Mouse (Mus musculus) bone marrow, adult 2 months (tissue): ENCODE results near the gene Apol7e. TPM values are rescaled to one million over a fixed set of nuclear protein-coding genes. Genes with fewer than 3 reads are reported as not detected.
A peak's percentile ranks its signal among the peaks of the same experiment; 100 is the strongest.

ENCODE experiments used
- H3K27ac ChIP-seq: fragments of 200-500 bp; 2 replicates; pipeline ENCODE4 v1.5.1; 2012; ENCODE audit warnings: low read depth, mild to moderate bottlenecking, control low read depth, inconsistent platforms, low read length; ENCODE audit not compliant: control insufficient read depth, poor library complexity, insufficient read depth
- H3K4me1 ChIP-seq: fragments of 200-500 bp; 2 replicates; pipeline ENCODE4 v1.6.1; 2011; ENCODE audit warnings: low read length; ENCODE audit not compliant: control insufficient read depth, insufficient read depth
- H3K4me3 ChIP-seq: fragments of 200-500 bp; replicated peaks from 2 replicates; pipeline ENCODE3; 2011; ENCODE audit warnings: mild to moderate bottlenecking, low read depth, low read length, control low read depth; ENCODE audit not compliant: control insufficient read depth
- CTCF ChIP-seq: fragments of 200-500 bp; IDR thresholded peaks from 2 replicates; pipeline ENCODE4 v1.5.1; 2011; ENCODE audit warnings: low read length, control low read depth; ENCODE audit not compliant: control insufficient read depth, insufficient read depth
- POLR2A ChIP-seq: fragments of 200-500 bp; IDR thresholded peaks from 2 replicates; pipeline ENCODE4 v1.6.1; 2011; ENCODE audit warnings: low read depth, mild to moderate bottlenecking, control low read depth, low read length, borderline replicate concordance; ENCODE audit not compliant: control insufficient read depth
- WGBS: fragments of 180-500 bp; shearing (Covaris S2); methylation state at CpG from one replicate; pipeline ENCODE4 v1.1.7; 2018; 5-methylcytosine and 5-hydroxymethylcytosine counted together
- polyA plus RNA-seq: library from polyadenylated mRNA; stranded (reverse); fragments of >200 nt; gene quantifications from 2 replicates; pipeline ENCODE4 v1.2.4, GENCODE M21; 2011; ENCODE audit warnings: low replicate concordance; ENCODE audit not compliant: missing spikeins, insufficient read depth, insufficient read length

Apol7e gene
- polyA plus RNA-seq, 1 experiment: 4.3 TPM

DNA sequence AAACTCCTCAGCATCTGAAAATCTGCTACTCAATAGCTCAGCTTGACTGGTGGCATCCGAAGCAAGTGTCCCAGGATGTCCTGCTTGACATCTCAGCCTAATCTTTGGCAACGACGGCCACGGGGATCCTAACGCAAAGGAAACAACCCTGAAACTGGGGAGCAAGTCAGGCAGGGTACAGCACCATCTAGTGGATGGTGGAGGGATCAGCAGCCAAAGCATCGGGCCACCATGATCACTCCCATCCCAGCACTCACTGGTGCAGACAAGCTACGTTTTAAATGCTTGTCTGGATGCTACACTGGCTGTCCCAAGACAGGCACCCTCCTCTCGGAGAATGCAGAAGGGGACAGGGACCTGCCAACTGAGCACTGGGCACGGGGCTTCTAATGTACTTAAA lies 58.2 kb downstream of the Apol7e start, which contains the start of gene Apol8:
Apol8 (minus strand) TSS at position 156 of the 400 bp plus-strand sequence.
- H3K4me3 ChIP-seq: peak within 1 kb of the TSS; percentile 39
- H3K27ac ChIP-seq: peak within 1 kb of the TSS; percentile 68; the same call in 1 of the 2 replicates
- WGBS: 3% methylated on average over 9 of the region's 9 CpGs
- H3K4me1 ChIP-seq: peaks cover 1% of the 10 kb centered on the region; the same call in 1 of the 2 replicates
- TF ChIP-seq CTCF (peak; percentile 99), POLR2A (no peak)

GRCm38 (mm10) chr15:77757586-77758226 lies 59.0 kb downstream of the Apol7e start:
- 84% methylated on average over 4 of the region's 4 CpGs for WGBS
- TF ChIP-seq CTCF (no peak), POLR2A (no peak)
- H3K4me1 ChIP-seq: peaks cover 1% of the 10 kb centered on the region; the same call in 1 of the 2 replicates
- H3K4me3 ChIP-seq: no peak overlapping the region
- no peak overlapping the region for H3K27ac ChIP-seq

DNA sequence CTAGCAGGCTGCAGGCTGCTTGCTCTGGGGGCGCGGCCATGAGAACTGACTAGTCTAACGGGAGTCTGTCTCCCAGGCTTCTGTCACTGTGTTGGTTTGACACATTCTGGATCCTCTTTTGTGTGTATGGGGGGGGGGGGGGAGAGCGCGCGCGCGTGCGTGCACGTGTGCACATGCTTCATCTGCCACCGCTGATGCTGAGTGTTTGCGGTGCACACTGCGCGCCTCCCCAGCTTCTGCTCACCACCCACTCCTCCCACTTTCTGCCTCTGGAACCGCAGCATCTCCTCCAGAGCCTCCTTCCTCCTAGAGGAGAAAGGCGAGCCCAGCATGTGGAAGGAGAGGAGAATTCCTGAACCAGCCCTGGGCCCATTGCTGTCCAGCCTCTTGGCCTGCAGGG lies 61.4 kb downstream of the Apol7e start:
- H3K4me3 ChIP-seq: no peak overlapping the region
- H3K4me1 ChIP-seq: peaks cover 1% of the 10 kb centered on the region; the same call in 1 of the 2 replicates
- TF ChIP-seq CTCF (no peak), POLR2A (no peak)
- no peak overlapping the region for H3K27ac ChIP-seq
- WGBS: 93% methylated on average over 16 of the region's 16 CpGs

- H3K4me1 ChIP-seq: peaks cover under 1% of the 10 kb centered on the region; the same call in 1 of the 2 replicates
- H3K27ac ChIP-seq: no peak overlapping the region
- WGBS: 96% methylated on average over 7 of the region's 7 CpGs
- no peak for TF ChIP-seq CTCF
- TF ChIP-seq POLR2A: no peak
- no peak overlapping the region for H3K4me3 ChIP-seq
Measured at GRCm38 (mm10) chr15:77761083-77761482, 62.4 kb downstream of the Apol7e start.

DNA sequence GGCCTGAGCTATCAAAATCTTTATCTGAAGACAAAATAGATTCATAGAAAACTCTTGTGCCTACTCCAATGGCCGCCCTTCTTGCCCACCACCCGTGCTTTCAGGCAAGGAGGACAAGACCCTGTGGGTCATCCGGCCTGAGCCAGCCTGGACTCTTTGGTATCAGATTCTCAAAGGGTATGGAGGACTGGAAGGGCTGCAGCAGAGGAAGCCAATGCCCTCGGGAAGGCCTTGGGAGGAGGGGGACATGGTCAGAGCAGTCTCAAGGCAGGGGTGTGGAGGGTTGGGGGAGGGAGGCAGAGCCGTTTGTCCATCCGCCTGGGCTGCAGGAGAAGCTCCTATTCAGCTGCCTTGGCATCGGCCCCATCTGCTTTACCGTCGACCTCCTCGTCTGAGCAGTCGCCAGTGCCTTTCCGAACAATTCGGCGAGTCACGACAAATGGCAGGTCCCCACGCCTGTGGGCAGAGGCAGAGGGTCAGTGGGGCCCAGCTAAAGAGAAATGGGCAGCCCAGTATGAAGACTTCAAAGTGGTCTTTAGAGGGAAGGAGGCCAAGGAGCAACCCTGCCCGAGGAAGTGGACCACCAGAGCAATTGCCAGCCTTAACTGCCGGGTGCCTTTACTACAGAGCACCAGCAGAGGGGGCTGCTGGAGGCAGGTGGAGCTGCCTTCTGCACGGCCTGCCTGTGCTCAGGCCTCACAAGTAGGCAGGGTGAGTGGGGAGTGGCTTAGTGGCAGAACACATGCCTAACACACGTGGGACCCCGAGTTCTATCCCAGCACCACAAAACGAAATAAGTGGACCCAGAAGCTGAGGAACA lies 63.1 kb downstream of the Apol7e start:
- Histone ChIP-seq H3K4me1 (no peaks in the 10 kb centered on the region), H3K27ac (no peak overlapping the region), H3K4me3 (no peak overlapping the region)
- WGBS: 73% methylated on average over 22 of the region's 22 CpGs
- TF ChIP-seq POLR2A: no peak
- TF ChIP-seq CTCF: peak; percentile 71

- H3K27ac ChIP-seq: no peak overlapping the region
- TF ChIP-seq CTCF: no peak
- TF ChIP-seq POLR2A: 0 out of 2 replicates have a peak, but pooled peaks have one; percentile 19
- H3K4me3 ChIP-seq: no peak overlapping the region
- no peaks in the 10 kb centered on the region for H3K4me1 ChIP-seq
- 89% methylated on average over 16 of the region's 16 CpGs for WGBS
Measured at GRCm38 (mm10) chr15:77763050-77763449, 64.4 kb downstream of the Apol7e start.

GRCm38 (mm10) chr15:77763702-77764101 lies 65.0 kb downstream of the Apol7e start:
- H3K4me1 ChIP-seq: no peaks in the 10 kb centered on the region
- TF ChIP-seq CTCF (no peak), POLR2A (no peak)
- H3K4me3 ChIP-seq: no peak overlapping the region
- H3K27ac ChIP-seq: no peak overlapping the region
- 92% methylated on average over 11 of the region's 11 CpGs for WGBS

DNA sequence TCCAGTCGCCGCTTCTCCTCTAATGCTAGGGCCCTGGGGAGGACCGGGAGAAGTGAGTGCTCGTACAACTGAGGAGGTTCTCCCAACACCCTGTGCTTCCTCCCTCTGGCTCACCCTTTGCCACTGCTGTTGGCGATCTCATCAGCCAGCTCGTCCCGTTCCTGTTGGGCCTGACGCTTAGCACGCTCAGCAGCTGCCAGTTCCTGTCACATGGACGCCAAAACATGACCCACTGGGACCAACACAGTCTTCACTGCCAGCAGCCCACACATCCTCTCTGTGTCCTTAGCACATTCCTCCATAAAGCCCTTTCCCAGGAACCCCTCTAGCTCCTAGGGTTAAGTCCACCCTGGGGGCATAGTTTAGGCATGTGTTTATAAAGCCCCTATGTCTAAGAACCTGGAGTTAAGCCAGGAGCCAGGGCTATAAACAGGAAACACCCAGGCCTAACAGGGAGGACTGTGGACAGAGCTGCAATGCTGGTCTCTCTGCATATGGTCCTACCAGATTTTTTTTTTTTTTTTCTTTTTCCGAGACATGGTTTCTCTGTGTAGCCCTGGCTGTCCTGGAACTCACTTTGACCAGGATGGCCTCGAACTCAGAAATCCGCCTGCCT lies 65.8 kb downstream of the Apol7e start:
- H3K4me1 ChIP-seq: no peaks in the 10 kb centered on the region
- no peak overlapping the region for H3K27ac ChIP-seq
- H3K4me3 ChIP-seq: no peak overlapping the region
- WGBS: 72% methylated on average over 13 of the region's 13 CpGs
- TF ChIP-seq POLR2A (peak; percentile 17; the same call in 1 of the 2 replicates), CTCF (no peak)
